Mouse (Mus musculus): Measurements from ENCODE around the gene Furin.

GRCm38 (mm10) chr7:80398654-80399444 lies 6.4 kb downstream of the Furin start:
- TF ChIP-seq GATA1 (IDR thresholded peaks at IDR 0.05; ENCODE audit: borderline replicate concordance, low read length): no peak
- TF ChIP-seq FLI1 (IDR thresholded peaks at IDR 0.05; ENCODE audit: low read length): no peak

All from megakaryocyte, embryonic 14.5 days (primary cell).